Mouse (Mus musculus): ENCODE data around the gene Mtmr11. TPM values are rescaled to one million over a fixed set of nuclear protein-coding genes. Genes with fewer than 3 reads are reported as not detected.
A peak's percentile ranks its signal among the peaks of the same experiment; 100 is the strongest.

Gene Mtmr11
- polyA plus RNA-seq (2014; fragmentation: Nextera tagmentation; extraction: Ambion mirVana), result 13.6 and 16.6 TPM in 2 replicates

GRCm38 (mm10) chr3:96161869-96162840, at the start of gene Mtmr11:
Gene Mtmr11, plus strand, starts transcription at chr3:96162004.
- peaks cover 8% of the 10 kb centered on the region; the same call in 1 of the 2 replicates for H3K4me1 ChIP-seq (replicated peaks; ENCODE audit: control insufficient read depth, insufficient read depth, low read length)
- H3K36me3 ChIP-seq (ENCODE audit: control insufficient read depth, insufficient read depth, low read length), result no peaks in the 10 kb centered on the region
- no peaks in the 10 kb centered on the region for H3K27me3 ChIP-seq (ENCODE audit: control insufficient read depth, insufficient read depth, low read length)
- no peak for DNase-seq (ENCODE audit: low spot score)
- peak within 1 kb of the TSS; percentile 51 for H3K9ac ChIP-seq (ENCODE audit: low read length)
- H3K9me3 ChIP-seq (ENCODE audit: control insufficient read depth, low read length), result no peaks in the 10 kb centered on the region
- WGBS, result 8% methylated on average over 16 of the region's 16 CpGs
- H3K4me3 ChIP-seq (ENCODE audit: low read depth, low read length), result peak within 1 kb of the TSS; percentile 36
- no peak within 1 kb of the TSS for H3K27ac ChIP-seq (ENCODE audit: low read depth, low read length)
- ATAC-seq (replicated peaks; ENCODE audit: low FRiP score), result no peak
- H3K4me2 ChIP-seq (ENCODE audit: low read depth, low read length, severe bottlenecking), result peak within 1 kb of the TSS; percentile 64

- Histone ChIP-seq H3K4me2 (ENCODE audit: low read depth, low read length, severe bottlenecking) (no peak overlapping the region), H3K4me3 (ENCODE audit: low read depth, low read length) (no peak overlapping the region), H3K4me1 (replicated peaks; ENCODE audit: control insufficient read depth, insufficient read depth, low read length) (no peaks in the 10 kb centered on the region), H3K9me3 (ENCODE audit: control insufficient read depth, low read length) (no peaks in the 10 kb centered on the region), H3K27me3 (ENCODE audit: control insufficient read depth, insufficient read depth, low read length) (no peaks in the 10 kb centered on the region), H3K36me3 (ENCODE audit: control insufficient read depth, insufficient read depth, low read length) (no peaks in the 10 kb centered on the region), H3K9ac (ENCODE audit: low read length) (no peak overlapping the region), H3K27ac (ENCODE audit: low read depth, low read length) (no peak overlapping the region)
- DNase-seq (ENCODE audit: low spot score) (no peak), ATAC-seq (replicated peaks; ENCODE audit: low FRiP score) (no peak)
- WGBS, result 77% methylated on average over 3 of the region's 3 CpGs
These were observed 48.6 kb upstream of the Mtmr11 start for GRCm38 (mm10) chr3:96113251-96113650.

GRCm38 (mm10) chr3:96118142-96118541, 43.7 kb upstream of the Mtmr11 start:
- no peak overlapping the region for H3K4me2 ChIP-seq (ENCODE audit: low read depth, low read length, severe bottlenecking)
- DNase-seq (ENCODE audit: low spot score) (no peak), ATAC-seq (replicated peaks; ENCODE audit: low FRiP score) (no peak)
- H3K9me3 ChIP-seq (ENCODE audit: control insufficient read depth, low read length), result no peaks in the 10 kb centered on the region
- 75% methylated on average over 2 of the region's 2 CpGs for WGBS
- H3K9ac ChIP-seq (ENCODE audit: low read length), result no peak overlapping the region
- H3K27me3 ChIP-seq (ENCODE audit: control insufficient read depth, insufficient read depth, low read length), result no peaks in the 10 kb centered on the region
- H3K36me3 ChIP-seq (ENCODE audit: control insufficient read depth, insufficient read depth, low read length), result no peaks in the 10 kb centered on the region
- no peak overlapping the region for H3K4me3 ChIP-seq (ENCODE audit: low read depth, low read length)
- H3K27ac ChIP-seq (ENCODE audit: low read depth, low read length), result no peak overlapping the region
- no peaks in the 10 kb centered on the region for H3K4me1 ChIP-seq (replicated peaks; ENCODE audit: control insufficient read depth, insufficient read depth, low read length)

- H3K9ac ChIP-seq (ENCODE audit: low read length), result no peak overlapping the region
- H3K4me2 ChIP-seq (ENCODE audit: low read depth, low read length, severe bottlenecking), result no peak overlapping the region
- H3K27me3 ChIP-seq (ENCODE audit: control insufficient read depth, insufficient read depth, low read length), result no peaks in the 10 kb centered on the region
- DNase-seq (ENCODE audit: low spot score), result no peak
- no peaks in the 10 kb centered on the region for H3K4me1 ChIP-seq (replicated peaks; ENCODE audit: control insufficient read depth, insufficient read depth, low read length)
- H3K27ac ChIP-seq (ENCODE audit: low read depth, low read length), result no peak overlapping the region
- no peaks in the 10 kb centered on the region for H3K9me3 ChIP-seq (ENCODE audit: control insufficient read depth, low read length)
- no peak overlapping the region for H3K4me3 ChIP-seq (ENCODE audit: low read depth, low read length)
- no peaks in the 10 kb centered on the region for H3K36me3 ChIP-seq (ENCODE audit: control insufficient read depth, insufficient read depth, low read length)
- ATAC-seq (replicated peaks; ENCODE audit: low FRiP score), result no peak
- WGBS, result 96% methylated on average over 2 of the region's 2 CpGs
These were observed 43.1 kb upstream of the Mtmr11 start for GRCm38 (mm10) chr3:96118702-96119101.

GRCm38 (mm10) chr3:96124235-96124634, 37.6 kb upstream of the Mtmr11 start:
- WGBS, result 89% methylated on average over 5 of the region's 5 CpGs
- no peaks in the 10 kb centered on the region for H3K27me3 ChIP-seq (ENCODE audit: control insufficient read depth, insufficient read depth, low read length)
- DNase-seq (ENCODE audit: low spot score) (no peak), ATAC-seq (replicated peaks; ENCODE audit: low FRiP score) (no peak)
- no peak overlapping the region for H3K27ac ChIP-seq (ENCODE audit: low read depth, low read length)
- no peak overlapping the region for H3K9ac ChIP-seq (ENCODE audit: low read length)
- H3K36me3 ChIP-seq (ENCODE audit: control insufficient read depth, insufficient read depth, low read length), result no peaks in the 10 kb centered on the region
- H3K4me2 ChIP-seq (ENCODE audit: low read depth, low read length, severe bottlenecking), result no peak overlapping the region
- H3K4me1 ChIP-seq (replicated peaks; ENCODE audit: control insufficient read depth, insufficient read depth, low read length), result no peaks in the 10 kb centered on the region
- H3K4me3 ChIP-seq (ENCODE audit: low read depth, low read length), result no peak overlapping the region
- no peaks in the 10 kb centered on the region for H3K9me3 ChIP-seq (ENCODE audit: control insufficient read depth, low read length)

- DNase-seq (ENCODE audit: low spot score) (no peak), ATAC-seq (replicated peaks; ENCODE audit: low FRiP score) (no peak)
- Histone ChIP-seq H3K9me3 (ENCODE audit: control insufficient read depth, low read length) (no peaks in the 10 kb centered on the region), H3K27me3 (ENCODE audit: control insufficient read depth, insufficient read depth, low read length) (no peaks in the 10 kb centered on the region), H3K27ac (ENCODE audit: low read depth, low read length) (no peak overlapping the region), H3K4me2 (ENCODE audit: low read depth, low read length, severe bottlenecking) (no peak overlapping the region), H3K4me1 (replicated peaks; ENCODE audit: control insufficient read depth, insufficient read depth, low read length) (no peaks in the 10 kb centered on the region), H3K4me3 (ENCODE audit: low read depth, low read length) (no peak overlapping the region), H3K9ac (ENCODE audit: low read length) (no peak overlapping the region), H3K36me3 (ENCODE audit: control insufficient read depth, insufficient read depth, low read length) (no peaks in the 10 kb centered on the region)
These were observed 33.7 kb upstream of the Mtmr11 start for GRCm38 (mm10) chr3:96128128-96128527.

GRCm38 (mm10) chr3:96132478-96132877, 29.3 kb upstream of the Mtmr11 start:
- 84% methylated on average over 3 of the region's 3 CpGs for WGBS
- Histone ChIP-seq H3K4me3 (ENCODE audit: low read depth, low read length) (no peak overlapping the region), H3K4me1 (replicated peaks; ENCODE audit: control insufficient read depth, insufficient read depth, low read length) (no peaks in the 10 kb centered on the region), H3K9ac (ENCODE audit: low read length) (no peak overlapping the region), H3K9me3 (ENCODE audit: control insufficient read depth, low read length) (no peaks in the 10 kb centered on the region), H3K4me2 (ENCODE audit: low read depth, low read length, severe bottlenecking) (no peak overlapping the region), H3K27ac (ENCODE audit: low read depth, low read length) (no peak overlapping the region), H3K36me3 (ENCODE audit: control insufficient read depth, insufficient read depth, low read length) (no peaks in the 10 kb centered on the region; the same call in 1 of the 2 replicates), H3K27me3 (ENCODE audit: control insufficient read depth, insufficient read depth, low read length) (no peaks in the 10 kb centered on the region)
- no peak for ATAC-seq (replicated peaks; ENCODE audit: low FRiP score)
- DNase-seq (ENCODE audit: low spot score), result no peak

- WGBS, result 78% methylated on average over 11 of the region's 11 CpGs
- DNase-seq (ENCODE audit: low spot score) (no peak), ATAC-seq (replicated peaks; ENCODE audit: low FRiP score) (no peak)
- no peaks in the 10 kb centered on the region; the same call in 1 of the 2 replicates for H3K36me3 ChIP-seq (ENCODE audit: control insufficient read depth, insufficient read depth, low read length)
- no peaks in the 10 kb centered on the region for H3K9me3 ChIP-seq (ENCODE audit: control insufficient read depth, low read length)
- H3K4me3 ChIP-seq (ENCODE audit: low read depth, low read length), result no peak overlapping the region
- H3K4me2 ChIP-seq (ENCODE audit: low read depth, low read length, severe bottlenecking), result no peak overlapping the region
- H3K27me3 ChIP-seq (ENCODE audit: control insufficient read depth, insufficient read depth, low read length), result no peaks in the 10 kb centered on the region
- no peaks in the 10 kb centered on the region for H3K4me1 ChIP-seq (replicated peaks; ENCODE audit: control insufficient read depth, insufficient read depth, low read length)
- H3K27ac ChIP-seq (ENCODE audit: low read depth, low read length), result no peak overlapping the region
- H3K9ac ChIP-seq (ENCODE audit: low read length), result no peak overlapping the region
These were observed 28.4 kb upstream of the Mtmr11 start for GRCm38 (mm10) chr3:96133327-96133905.

All from forebrain, embryonic 11.5 days (tissue).